Mouse (Mus musculus) CH12.LX (cell line): Measurements from ENCODE around the gene Nup62.

Source experiments
- BHLHE40 ChIP-seq: IDR thresholded peaks from 2 replicates; pipeline ENCODE4 v1.6.1; 2011; ENCODE audit warnings: mild to moderate bottlenecking, low read depth, low read length, improper control_type of control experiment
- CTCF ChIP-seq, 2 experiments: IDR thresholded peaks in 1 of 2; conservative IDR thresholded peaks in 1 of 2; 2 replicates each; pipeline ENCODE4 v1.5.1; 2011 to 2012; ENCODE audit warnings: low read depth in 2 of 2, low read length in 2 of 2, improper control_type of control experiment in 1 of 2, inconsistent platforms in 1 of 2, mild to moderate bottlenecking in 1 of 2, moderate library complexity in 1 of 2
- GABPA ChIP-seq: IDR thresholded peaks from 2 replicates; pipeline ENCODE4 v1.6.1; 2012; ENCODE audit warnings: low read depth, low read length, improper control_type of control experiment, inconsistent platforms; ENCODE audit not compliant: insufficient replicate concordance
- IRF4 ChIP-seq: IDR thresholded peaks from 2 replicates; pipeline ENCODE4 v1.6.1; 2014; ENCODE audit warnings: low read depth, mild to moderate bottlenecking, inconsistent platforms, low read length, improper control_type of control experiment
- KAT2A ChIP-seq: IDR thresholded peaks from 2 replicates; pipeline ENCODE4 v1.6.1; 2012; ENCODE audit warnings: low read length, improper control_type of control experiment, inconsistent platforms; ENCODE audit not compliant: insufficient replicate concordance
- MAX ChIP-seq: IDR thresholded peaks from 2 replicates; pipeline ENCODE4 v1.6.1; 2011; ENCODE audit warnings: low read length, improper control_type of control experiment
- MAZ ChIP-seq: IDR thresholded peaks from 2 replicates; pipeline ENCODE4 v1.6.1; 2012; ENCODE audit warnings: low read depth, mild to moderate bottlenecking, inconsistent platforms, low read length, improper control_type of control experiment, moderate library complexity
- MYC ChIP-seq: IDR thresholded peaks from 2 replicates; pipeline ENCODE4 v1.6.1; 2011; ENCODE audit warnings: low read depth, mild to moderate bottlenecking, improper control_type of control experiment, low read length
- POLR2A ChIP-seq: IDR thresholded peaks from 2 replicates; pipeline ENCODE4 v1.6.1; 2011; ENCODE audit warnings: low read depth, mild to moderate bottlenecking, improper control_type of control experiment, low read length
- RAD21 ChIP-seq: IDR thresholded peaks from 2 replicates; pipeline ENCODE4 v1.6.1; 2011; ENCODE audit warnings: low read depth, mild to moderate bottlenecking, low read length, improper control_type of control experiment, moderate library complexity
- RCOR1 ChIP-seq: conservative IDR thresholded peaks from 2 replicates; pipeline ENCODE4 v1.6.1; 2012; ENCODE audit warnings: low read depth, mild to moderate bottlenecking, inconsistent platforms, low read length, improper control_type of control experiment
- USF2 ChIP-seq: conservative IDR thresholded peaks from 2 replicates; pipeline ENCODE4 v1.6.1; 2011; ENCODE audit warnings: low read depth, low read length, improper control_type of control experiment
- ZC3H11A ChIP-seq: IDR thresholded peaks from 2 replicates; pipeline ENCODE4 v1.6.1; 2012; ENCODE audit warnings: low read depth, mild to moderate bottlenecking, inconsistent platforms, low read length, improper control_type of control experiment
- ZMIZ1 ChIP-seq: IDR thresholded peaks from 2 replicates; pipeline ENCODE4 v1.6.1; 2012; ENCODE audit warnings: low read depth, mild to moderate bottlenecking, inconsistent platforms, low read length, improper control_type of control experiment

DNA sequence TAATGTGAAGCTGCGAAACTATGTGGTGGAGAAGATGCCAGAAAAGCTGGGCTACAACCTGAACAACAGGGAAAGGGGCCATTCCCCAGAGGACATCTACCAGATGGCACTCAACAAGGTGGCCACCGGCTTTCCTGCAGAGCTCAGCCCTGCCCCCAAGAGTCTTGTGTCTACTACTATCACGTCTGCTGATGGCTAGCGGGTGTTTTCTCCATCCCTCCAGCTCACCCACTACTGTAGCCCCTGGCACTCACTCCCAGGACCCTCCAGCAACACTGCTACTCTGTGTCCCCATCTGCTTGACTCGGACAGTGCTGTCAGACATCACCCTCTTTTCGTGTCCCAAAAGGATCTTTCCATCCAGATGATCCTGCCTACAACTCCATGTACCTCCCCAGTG lies 22.2 kb downstream of the Nup62 start:
- TF ChIP-seq CTCF (conservative IDR thresholded peaks at IDR 0.05 in 1 of 2, IDR thresholded peaks at IDR 0.05 in 1 of 2; ENCODE audit: low read depth in 2 of 2, low read length in 2 of 2) (no peak), RCOR1 (no peak), KAT2A (no peak), POLR2A (0 out of 2 replicates have a peak, but pooled peaks have one; percentile 12), RAD21 (no peak), ZMIZ1 (no peak), MAZ (no peak), MYC (no peak), IRF4 (no peak), GABPA (no peak), ZC3H11A (no peak), USF2 (no peak), MAX (no peak), BHLHE40 (no peak)
